Mouse (Mus musculus): ENCODE data around the gene Slc6a16. TPM values are rescaled to one million over a fixed set of nuclear protein-coding genes. Genes with fewer than 3 reads are reported as not detected.

The Slc6a16 gene
- polyA plus RNA-seq, 1 experiment from 2014 or later, result not detected

DNA sequence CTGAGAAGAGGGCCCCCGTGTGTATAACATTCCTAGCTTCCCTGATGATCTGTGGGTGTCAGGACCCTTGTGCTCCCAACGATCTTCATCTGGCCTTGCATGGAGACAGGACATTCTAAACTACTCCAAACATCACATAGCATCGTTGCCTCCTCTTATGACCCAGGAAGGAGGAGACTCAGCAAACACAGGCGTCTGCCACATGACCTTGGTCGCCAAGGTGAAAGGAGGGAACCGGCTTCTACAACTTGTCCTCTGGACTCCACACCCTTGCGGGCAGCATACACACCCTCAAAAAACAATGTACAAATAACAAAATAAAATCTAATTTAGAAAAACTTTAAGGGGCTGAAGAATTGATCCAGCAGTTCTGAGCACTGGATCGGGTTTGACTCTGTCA lies 71.1 kb downstream of the Slc6a16 start:
- no peaks in the 10 kb centered on the region for H3K36me3 ChIP-seq (replicated peaks)
- H3K9me3 ChIP-seq, result no peaks in the 10 kb centered on the region
- no peak for DNase-seq (ENCODE audit: extremely low spot score, low spot score)
- no peak overlapping the region for H3K4me3 ChIP-seq
- no peak overlapping the region for H3K27ac ChIP-seq
- WGBS, result 75% methylated on average over 8 of the region's 8 CpGs
- peaks cover 35% of the 10 kb centered on the region for H3K4me1 ChIP-seq
- H3K27me3 ChIP-seq (ENCODE audit: poor library complexity, severe bottlenecking), result 0 out of 2 replicates have a peak, but pooled peaks cover 12% of the 10 kb centered on the region

DNA sequence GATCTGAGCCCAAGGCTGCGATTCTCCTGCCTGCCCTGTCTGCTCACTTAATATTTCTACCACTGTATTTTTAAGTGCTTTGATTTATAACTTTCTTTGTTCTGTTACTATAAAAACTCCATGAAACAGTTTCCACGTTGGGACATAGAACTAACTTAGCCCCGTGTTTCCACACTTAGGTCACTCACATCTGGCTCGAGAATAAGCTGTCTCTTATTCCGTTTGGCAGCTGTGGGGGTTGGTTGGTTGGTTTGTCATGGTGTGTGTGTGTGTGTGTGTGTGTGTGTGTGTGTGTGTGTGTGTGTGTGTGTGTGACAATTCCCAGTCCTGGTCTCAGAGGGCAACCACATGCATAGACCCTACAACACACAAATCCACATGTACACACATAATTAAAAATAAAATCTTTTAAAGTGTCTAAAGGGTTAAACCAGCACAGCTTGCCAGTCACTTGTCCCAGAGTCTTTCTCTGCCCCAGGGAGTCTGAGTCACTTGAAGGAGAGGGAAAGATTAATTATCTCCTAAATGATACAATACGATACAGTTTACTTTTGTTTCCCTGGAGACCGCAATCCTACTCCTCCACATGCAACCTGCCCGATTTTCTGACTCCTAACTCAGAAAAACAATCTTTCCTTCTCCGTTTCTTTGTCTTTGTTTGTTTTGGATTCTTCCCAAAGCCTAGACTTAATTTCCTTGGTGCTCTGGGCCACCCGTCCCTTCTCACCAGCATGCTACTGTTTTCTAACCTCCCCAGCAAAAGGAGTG lies 72.0 kb downstream of the Slc6a16 start:
- Histone ChIP-seq H3K4me3 (no peak overlapping the region), H3K4me1 (peaks cover 35% of the 10 kb centered on the region), H3K27me3 (ENCODE audit: poor library complexity, severe bottlenecking) (0 out of 2 replicates have a peak, but pooled peaks cover 12% of the 10 kb centered on the region), H3K36me3 (replicated peaks) (no peaks in the 10 kb centered on the region), H3K27ac (no peak overlapping the region), H3K9me3 (no peaks in the 10 kb centered on the region)
- 43% methylated on average over 10 of the region's 10 CpGs for WGBS
- DNase-seq (ENCODE audit: extremely low spot score, low spot score), result no peak

DNA sequence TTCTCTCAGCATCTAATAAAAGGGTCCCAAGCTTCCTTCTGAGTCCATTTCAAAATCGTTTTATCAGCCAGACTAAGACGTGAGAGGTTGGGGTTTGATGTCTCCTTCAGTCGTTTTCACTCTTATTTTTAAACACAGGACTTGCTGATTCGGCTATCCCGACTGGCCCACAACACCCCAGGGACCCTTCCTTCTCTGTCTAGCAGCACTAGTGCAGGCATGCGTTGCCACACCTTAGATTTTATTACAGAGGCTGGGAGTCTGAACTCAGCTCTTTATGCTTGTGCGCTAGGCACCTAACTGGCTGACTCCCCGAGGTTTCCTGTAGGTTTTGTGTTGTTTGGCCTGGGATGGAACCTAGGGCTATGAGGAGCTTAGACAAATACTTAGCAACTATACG lies 72.6 kb downstream of the Slc6a16 start:
- no peak overlapping the region for H3K4me3 ChIP-seq
- WGBS, result 54% methylated on average over 9 of the region's 9 CpGs
- peaks cover 35% of the 10 kb centered on the region for H3K4me1 ChIP-seq
- H3K27ac ChIP-seq, result no peak overlapping the region
- no peaks in the 10 kb centered on the region for H3K36me3 ChIP-seq (replicated peaks)
- H3K9me3 ChIP-seq, result no peaks in the 10 kb centered on the region
- no peak for DNase-seq (ENCODE audit: extremely low spot score, low spot score)
- 0 out of 2 replicates have a peak, but pooled peaks cover 12% of the 10 kb centered on the region for H3K27me3 ChIP-seq (ENCODE audit: poor library complexity, severe bottlenecking)

DNA sequence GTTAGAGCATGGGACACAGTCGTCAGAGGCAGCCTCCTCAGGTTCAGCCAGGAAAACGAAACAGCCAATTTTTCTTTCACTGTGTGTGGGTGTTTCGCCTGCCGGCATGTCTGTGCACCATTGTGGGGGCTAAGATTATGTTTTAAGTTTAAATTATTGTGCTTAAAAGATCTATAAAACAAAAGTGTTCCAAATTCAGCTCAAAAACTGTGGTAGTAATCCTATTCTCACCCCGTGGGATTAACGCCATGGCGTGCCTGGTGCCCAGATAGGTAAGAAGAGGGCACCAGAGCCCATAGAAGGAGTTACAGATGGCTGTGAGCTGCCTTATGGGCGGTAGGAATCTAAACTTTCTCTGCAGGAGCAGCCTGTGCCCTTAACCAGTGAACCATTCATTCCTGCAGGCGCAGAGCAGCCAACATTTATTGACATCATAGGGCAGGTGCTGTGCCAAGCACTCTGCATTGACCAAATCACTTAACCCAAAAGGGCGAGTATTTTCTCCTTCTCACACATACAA lies 74.4 kb downstream of the Slc6a16 start:
- 88% methylated on average over 10 of the region's 10 CpGs for WGBS
- H3K36me3 ChIP-seq (replicated peaks), result no peaks in the 10 kb centered on the region
- H3K4me3 ChIP-seq, result no peak overlapping the region
- H3K4me1 ChIP-seq, result peaks cover 20% of the 10 kb centered on the region
- H3K27ac ChIP-seq, result no peak overlapping the region
- H3K27me3 ChIP-seq (ENCODE audit: poor library complexity, severe bottlenecking), result 0 out of 2 replicates have a peak, but pooled peaks cover 10% of the 10 kb centered on the region
- no peak for DNase-seq (ENCODE audit: extremely low spot score, low spot score)
- H3K9me3 ChIP-seq, result no peaks in the 10 kb centered on the region

DNA sequence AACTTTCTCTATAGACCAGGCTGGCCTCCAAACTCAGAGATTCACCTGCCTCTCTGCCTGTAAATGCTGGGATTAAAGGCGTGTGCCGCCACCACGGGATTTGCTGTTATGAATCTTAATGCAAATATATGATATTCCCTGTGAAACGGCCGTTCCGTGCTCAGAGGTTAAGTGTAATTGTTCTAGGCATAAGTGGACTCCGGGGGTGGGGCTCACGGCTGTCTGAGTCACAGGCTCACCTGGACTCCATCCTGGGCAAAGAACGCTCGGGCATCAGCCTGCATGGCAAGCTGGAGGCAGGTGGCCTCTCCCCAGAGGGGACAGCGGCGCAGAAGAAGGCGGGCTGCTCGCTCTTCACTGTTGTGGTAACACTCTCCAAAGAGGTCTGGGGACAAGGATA lies 75.7 kb downstream of the Slc6a16 start:
- no peak for DNase-seq (ENCODE audit: extremely low spot score, low spot score)
- Histone ChIP-seq H3K36me3 (replicated peaks) (no peaks in the 10 kb centered on the region), H3K9me3 (no peaks in the 10 kb centered on the region), H3K4me1 (peaks cover 20% of the 10 kb centered on the region), H3K27me3 (ENCODE audit: poor library complexity, severe bottlenecking) (0 out of 2 replicates have a peak, but pooled peaks cover 9% of the 10 kb centered on the region), H3K4me3 (no peak overlapping the region), H3K27ac (0 out of 2 replicates have a peak overlapping the region, but pooled peaks have one; percentile 15)
- WGBS, result 93% methylated on average over 14 of the region's 14 CpGs

DNA sequence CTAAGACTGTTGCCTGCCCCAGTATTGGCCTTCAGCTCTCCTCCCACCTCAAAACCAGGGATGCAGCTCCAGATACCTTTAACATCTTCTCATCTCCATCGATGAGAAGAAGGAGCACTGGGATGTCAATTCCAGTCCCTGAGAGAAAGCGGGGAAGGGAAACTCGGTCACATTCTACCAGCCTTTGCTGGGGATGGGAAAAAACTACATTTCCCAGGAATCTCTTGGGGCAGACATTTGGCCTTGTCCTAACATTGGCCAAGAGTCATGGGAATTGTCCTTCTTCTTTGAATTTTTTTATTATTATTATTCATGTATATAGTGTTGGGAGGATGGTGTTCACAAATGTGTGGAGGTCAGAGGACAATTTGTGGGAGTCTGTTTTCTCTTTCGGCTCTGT lies 81.4 kb downstream of the Slc6a16 start:
- Histone ChIP-seq H3K4me3 (no peak overlapping the region), H3K9me3 (no peaks in the 10 kb centered on the region; the same call in 1 of the 2 replicates), H3K4me1 (no peaks in the 10 kb centered on the region; the same call in 1 of the 2 replicates), H3K27ac (no peak overlapping the region), H3K27me3 (ENCODE audit: poor library complexity, severe bottlenecking) (no peaks in the 10 kb centered on the region), H3K36me3 (replicated peaks) (0 out of 2 replicates have a peak, but pooled peaks cover 8% of the 10 kb centered on the region)
- WGBS, result 87% methylated on average over 4 of the region's 4 CpGs
- no peak for DNase-seq (ENCODE audit: extremely low spot score, low spot score)

Other genes with a start within 250 kb of the Slc6a16 start
- gene Irf3, start 243.4 kb upstream of the Slc6a16 start, polyA plus RNA-seq (2016; fragmentation: Nextera tagmentation; extraction: Ambion mirVana), result 70.5 and 76.0 TPM in 2 replicates
- gene Bcl2l12, start 242.4 kb upstream of the Slc6a16 start, polyA plus RNA-seq (2016; fragmentation: Nextera tagmentation; extraction: Ambion mirVana), result 80.7 and 83.9 TPM in 2 replicates
- gene Scaf1, start 224.7 kb upstream of the Slc6a16 start, polyA plus RNA-seq (2016; fragmentation: Nextera tagmentation; extraction: Ambion mirVana), result 39.9 and 41.0 TPM in 2 replicates
- 15.0 and 16.8 TPM in 2 replicates for gene Rras, start 223.1 kb upstream of the Slc6a16 start, polyA plus RNA-seq (2016; fragmentation: Nextera tagmentation; extraction: Ambion mirVana)
- 11.9 and 12.7 TPM in 2 replicates for gene Prr12, start 188.2 kb upstream of the Slc6a16 start, polyA plus RNA-seq (2016; fragmentation: Nextera tagmentation; extraction: Ambion mirVana)
- 61.2 and 67.6 TPM in 2 replicates for gene Nosip, start 178.7 kb upstream of the Slc6a16 start, polyA plus RNA-seq (2016; fragmentation: Nextera tagmentation; extraction: Ambion mirVana)
- 16.5 and 17.7 TPM in 2 replicates for gene Prrg2, start 178.4 kb upstream of the Slc6a16 start, polyA plus RNA-seq (2016; fragmentation: Nextera tagmentation; extraction: Ambion mirVana)
- 101 and 113 TPM in 2 replicates for gene Rcn3, start 148.9 kb upstream of the Slc6a16 start, polyA plus RNA-seq (2016; fragmentation: Nextera tagmentation; extraction: Ambion mirVana)
- gene Fcgrt, start 137.2 kb upstream of the Slc6a16 start, polyA plus RNA-seq (2016; fragmentation: Nextera tagmentation; extraction: Ambion mirVana), result 5.5 and 5.9 TPM in 2 replicates
- 1,843 and 1,853 TPM in 2 replicates for gene Rps11, start 116.6 kb upstream of the Slc6a16 start, polyA plus RNA-seq (2016; fragmentation: Nextera tagmentation; extraction: Ambion mirVana)
- 1,219 and 1,234 TPM in 2 replicates for gene Rpl13a, start 112.3 kb upstream of the Slc6a16 start, polyA plus RNA-seq (2016; fragmentation: Nextera tagmentation; extraction: Ambion mirVana)
- gene Gm45713, start 104.9 kb upstream of the Slc6a16 start, polyA plus RNA-seq (2016; fragmentation: Nextera tagmentation; extraction: Ambion mirVana), result 0.11 and 0.27 TPM in 2 replicates
- 1.1 and 1.4 TPM in 2 replicates for gene Flt3l, start 104.7 kb upstream of the Slc6a16 start, polyA plus RNA-seq (2016; fragmentation: Nextera tagmentation; extraction: Ambion mirVana)
- gene Pih1d1, start 86.8 kb upstream of the Slc6a16 start, polyA plus RNA-seq (2016; fragmentation: Nextera tagmentation; extraction: Ambion mirVana), result 98.5 and 99.6 TPM in 2 replicates
- gene Aldh16a1, start 86.5 kb upstream of the Slc6a16 start, polyA plus RNA-seq (2016; fragmentation: Nextera tagmentation; extraction: Ambion mirVana), result 53.0 and 55.1 TPM in 2 replicates
- gene Slc17a7, start 77.1 kb upstream of the Slc6a16 start, polyA plus RNA-seq (2016; fragmentation: Nextera tagmentation; extraction: Ambion mirVana), result 0.95 and 1.2 TPM in 2 replicates
- gene Gfy, start 61.5 kb upstream of the Slc6a16 start, polyA plus RNA-seq (2016; fragmentation: Nextera tagmentation; extraction: Ambion mirVana), result 0.15 TPM in 1 of 2 replicates, not detected in the other
- gene Pth2, start 60.1 kb upstream of the Slc6a16 start, polyA plus RNA-seq (2016; fragmentation: Nextera tagmentation; extraction: Ambion mirVana), result 0.33 TPM in 1 of 2 replicates, not detected in the other
- 0.57 and 0.66 TPM in 2 replicates for gene Ccdc155, start 36.2 kb upstream of the Slc6a16 start, polyA plus RNA-seq (2016; fragmentation: Nextera tagmentation; extraction: Ambion mirVana)
- gene Dkkl1, start 28.9 kb upstream of the Slc6a16 start, polyA plus RNA-seq (2016; fragmentation: Nextera tagmentation; extraction: Ambion mirVana), result 1.0 TPM in 2 replicates
- 337 and 380 TPM in 2 replicates for gene Tead2, start 25.3 kb upstream of the Slc6a16 start, polyA plus RNA-seq (2016; fragmentation: Nextera tagmentation; extraction: Ambion mirVana)
- gene Cd37, start 2.0 kb upstream of the Slc6a16 start, polyA plus RNA-seq (2016; fragmentation: Nextera tagmentation; extraction: Ambion mirVana), result 1.1 TPM in 2 replicates
- gene Slc6a21, start 36.4 kb downstream of the Slc6a16 start, polyA plus RNA-seq (2016; fragmentation: Nextera tagmentation; extraction: Ambion mirVana), result not detected in 2 replicates
- gene Trpm4, start 92.7 kb downstream of the Slc6a16 start, polyA plus RNA-seq (2016; fragmentation: Nextera tagmentation; extraction: Ambion mirVana), result 8.3 and 8.9 TPM in 2 replicates
- 0.31 and 0.42 TPM in 2 replicates for gene Hrc, start 94.2 kb downstream of the Slc6a16 start, polyA plus RNA-seq (2016; fragmentation: Nextera tagmentation; extraction: Ambion mirVana)
- gene Ppfia3, start 125.9 kb downstream of the Slc6a16 start, polyA plus RNA-seq (2016; fragmentation: Nextera tagmentation; extraction: Ambion mirVana), result 6.0 and 8.9 TPM in 2 replicates
- gene Lin7b, start 129.5 kb downstream of the Slc6a16 start, polyA plus RNA-seq (2016; fragmentation: Nextera tagmentation; extraction: Ambion mirVana), result 0.47 and 0.81 TPM in 2 replicates
- gene Snrnp70, start 154.7 kb downstream of the Slc6a16 start, polyA plus RNA-seq (2016; fragmentation: Nextera tagmentation; extraction: Ambion mirVana), result 295 TPM in 2 replicates
- not detected in 2 replicates for gene Kcna7, start 164.6 kb downstream of the Slc6a16 start, polyA plus RNA-seq (2016; fragmentation: Nextera tagmentation; extraction: Ambion mirVana)
- 0.46 and 0.87 TPM in 2 replicates for gene Ntf5, start 172.6 kb downstream of the Slc6a16 start, polyA plus RNA-seq (2016; fragmentation: Nextera tagmentation; extraction: Ambion mirVana)
- gene Lhb, start 179.7 kb downstream of the Slc6a16 start, polyA plus RNA-seq (2016; fragmentation: Nextera tagmentation; extraction: Ambion mirVana), result not detected in 2 replicates
- gene Gys1, start 193.8 kb downstream of the Slc6a16 start, polyA plus RNA-seq (2016; fragmentation: Nextera tagmentation; extraction: Ambion mirVana), result 39.0 and 41.6 TPM in 2 replicates
- 235 and 237 TPM in 2 replicates for gene Ruvbl2, start 197.0 kb downstream of the Slc6a16 start, polyA plus RNA-seq (2016; fragmentation: Nextera tagmentation; extraction: Ambion mirVana)
- 5,105 and 5,277 TPM in 2 replicates for gene Ftl1, start 218.8 kb downstream of the Slc6a16 start, polyA plus RNA-seq (2016; fragmentation: Nextera tagmentation; extraction: Ambion mirVana)
- gene Bax, start 225.8 kb downstream of the Slc6a16 start, polyA plus RNA-seq (2016; fragmentation: Nextera tagmentation; extraction: Ambion mirVana), result 247 and 254 TPM in 2 replicates
- 0.12 and 0.20 TPM in 2 replicates for gene Tulp2, start 240.8 kb downstream of the Slc6a16 start, polyA plus RNA-seq (2016; fragmentation: Nextera tagmentation; extraction: Ambion mirVana)
- gene Gm45808, start 245.7 kb downstream of the Slc6a16 start, polyA plus RNA-seq (2016; fragmentation: Nextera tagmentation; extraction: Ambion mirVana), result not detected in 2 replicates
- gene Dhdh, start 247.7 kb downstream of the Slc6a16 start, polyA plus RNA-seq (2016; fragmentation: Nextera tagmentation; extraction: Ambion mirVana), result 6.4 and 7.2 TPM in 2 replicates

Measured in forebrain, embryonic 10.5 days (tissue).